In the genomic region with DNA sequence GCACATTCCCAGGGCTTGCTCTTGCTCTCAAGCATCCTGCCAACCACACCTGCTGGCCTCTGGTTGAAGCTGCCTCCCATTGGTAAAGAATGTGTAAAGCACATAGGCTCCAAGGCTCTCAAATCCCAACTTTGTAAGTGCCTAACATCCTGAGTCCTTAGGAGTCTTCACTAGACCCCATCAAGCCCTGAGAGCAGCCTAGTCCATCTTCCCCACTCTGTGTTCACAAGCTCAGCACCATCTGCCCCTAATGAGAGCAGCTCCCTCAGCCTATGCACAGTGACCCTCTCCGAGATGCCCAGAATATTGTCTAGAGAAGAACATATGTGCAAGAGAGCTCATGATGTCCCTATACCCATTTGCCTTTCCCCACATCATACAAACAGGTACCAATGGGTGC, we compare ENCODE assay signal across 23 mouse cellular contexts.
"Had no signal": no experiment of that assay in that cellular context is flagged by ENCODE, and none has a peak within 500 bp of the region (broad histone marks: within the 10 kb centered on the region; RNA-seq: fewer than 3 reads in every experiment).

No protein-coding gene starts in this region.

- H3K9ac ChIP-seq: forebrain, postnatal 0 days; heart, embryonic 12.5 days; hindbrain, embryonic 13.5 days; hindbrain, embryonic 15.5 days; kidney, embryonic 15.5 days; limb, embryonic 13.5 days; limb, embryonic 15.5 days; liver, embryonic 12.5 days; liver, embryonic 14.5 days had no signal

- DNase-seq: forebrain, postnatal 0 days; gastrocnemius, postnatal 10 days; gastrocnemius, postnatal 36 days; kidney, adult 11 months; kidney, adult 2 months; kidney, adult 9 months; kidney, postnatal 14 days; kidney, postnatal 36 days; layer of hippocampus, adult 9-11 months; layer of hippocampus, postnatal 36 days; left cerebral cortex, postnatal 4 days had no signal

- H3K4me1 ChIP-seq: liver, embryonic 12.5 days had no signal

- ATAC-seq: forebrain, postnatal 0 days; hindbrain, postnatal 0 days; intestine, embryonic 16.5 days; liver, embryonic 12.5 days had no signal

- H3K36me3 ChIP-seq: heart, embryonic 10.5 days; hindbrain, embryonic 15.5 days; kidney, embryonic 15.5 days; limb, embryonic 13.5 days; limb, embryonic 15.5 days; liver, embryonic 12.5 days had no signal

- H3K27me3 ChIP-seq: heart, embryonic 12.5 days; hindbrain, embryonic 13.5 days; hindbrain, embryonic 15.5 days; kidney, embryonic 15.5 days; limb, embryonic 13.5 days; limb, embryonic 15.5 days; liver, embryonic 12.5 days had no signal

- H3K4me3 ChIP-seq: heart, embryonic 10.5 days; heart, embryonic 12.5 days; hindbrain, embryonic 13.5 days; hindbrain, embryonic 15.5 days; kidney, embryonic 15.5 days; limb, embryonic 13.5 days; limb, embryonic 15.5 days; liver, embryonic 12.5 days had no signal

- H3K27ac ChIP-seq: heart, embryonic 10.5 days; hindbrain, embryonic 13.5 days; hindbrain, embryonic 15.5 days; hindbrain, postnatal 0 days; kidney, postnatal 0 days; liver, embryonic 12.5 days; liver, embryonic 14.5 days had no signal

- H3K4me2 ChIP-seq: heart, embryonic 12.5 days; hindbrain, embryonic 13.5 days; hindbrain, embryonic 15.5 days; kidney, embryonic 15.5 days; limb, embryonic 13.5 days; limb, embryonic 15.5 days; liver, embryonic 12.5 days had no signal

- H3K9me3 ChIP-seq: heart, embryonic 10.5 days; heart, embryonic 12.5 days; hindbrain, embryonic 13.5 days; hindbrain, embryonic 15.5 days; kidney, embryonic 15.5 days; limb, embryonic 15.5 days; liver, embryonic 12.5 days had no signal
